Mouse (Mus musculus) spleen, adult 2 months (tissue): ENCODE measurements around the gene Ap2s1.

Experiments used
- CTCF ChIP-seq: fragments of 200-500 bp; IDR thresholded peaks from 2 replicates; pipeline ENCODE4 v1.5.1; 2011; ENCODE audit warnings: mild to moderate bottlenecking, inconsistent platforms; ENCODE audit not compliant: insufficient read depth, insufficient read length, insufficient replicate concordance; ENCODE audit errors: extremely low read depth
- POLR2A ChIP-seq: fragments of 200-500 bp; IDR thresholded peaks from 2 replicates; pipeline ENCODE4 v1.6.1; 2011; ENCODE audit warnings: low read depth, low read length, inconsistent platforms

- no peak for TF ChIP-seq POLR2A
- TF ChIP-seq CTCF, result no peak
Measured at GRCm38 (mm10) chr7:16758872-16759574, 20.8 kb downstream of the Ap2s1 start.
